Mouse (Mus musculus) brain, embryonic 14.5 days (tissue): Measurements from ENCODE around the gene Nhej1. TPM values are rescaled to one million over a fixed set of nuclear protein-coding genes. Genes with fewer than 3 reads are reported as not detected.
A peak's percentile ranks its signal among the peaks of the same experiment; 100 is the strongest.

Experiments used
- DNase-seq: peaks from one replicate; pipeline ENCODE4 v3.0.0-alpha.2; 2011; ENCODE audit warnings: low read depth
- CTCF ChIP-seq: fragments of 200-500 bp; IDR thresholded peaks from 2 replicates; pipeline ENCODE4 v1.5.1; 2012; ENCODE audit warnings: inconsistent platforms, mild to moderate bottlenecking, moderate library complexity, borderline replicate concordance; ENCODE audit not compliant: insufficient read depth, insufficient read length; ENCODE audit errors: extremely low read depth
- POLR2A ChIP-seq: fragments of 200-500 bp; IDR thresholded peaks from 2 replicates; pipeline ENCODE4 v1.6.1; 2012; ENCODE audit warnings: mild to moderate bottlenecking, inconsistent platforms, borderline replicate concordance; ENCODE audit not compliant: poor library complexity, insufficient read depth, insufficient read length, severe bottlenecking; ENCODE audit errors: extremely low read depth
- polyA plus RNA-seq: library from polyadenylated mRNA; depleted of rRNA; stranded (reverse); fragments of >200 nt; gene quantifications from 2 replicates; pipeline ENCODE4 v1.2.3, GENCODE M21; 2012

Gene Nhej1
- polyA plus RNA-seq, 1 experiment, result 2.4 TPM

DNA sequence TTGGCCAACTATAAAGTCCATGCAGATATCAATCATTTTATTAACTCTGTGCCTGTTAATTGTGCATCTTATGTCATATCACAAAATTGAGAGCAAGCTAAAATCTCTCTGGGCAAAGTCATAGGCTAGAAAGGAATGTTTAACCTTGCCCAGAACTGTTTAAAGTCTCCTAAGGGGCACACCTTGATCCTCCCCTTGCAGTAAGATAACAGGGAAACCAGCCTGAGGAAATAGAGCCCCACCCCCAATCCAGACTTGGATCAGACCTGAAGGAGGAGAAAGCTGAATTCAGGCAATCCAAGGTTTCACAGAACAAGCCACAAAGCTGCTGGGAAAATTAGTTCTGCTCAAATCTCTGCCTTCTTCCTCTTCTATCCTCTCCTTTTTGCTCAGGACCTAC lies 114.2 kb downstream of the Nhej1 start:
- TF ChIP-seq POLR2A (no peak), CTCF (no peak)
- DNase-seq, result no peak

DNA sequence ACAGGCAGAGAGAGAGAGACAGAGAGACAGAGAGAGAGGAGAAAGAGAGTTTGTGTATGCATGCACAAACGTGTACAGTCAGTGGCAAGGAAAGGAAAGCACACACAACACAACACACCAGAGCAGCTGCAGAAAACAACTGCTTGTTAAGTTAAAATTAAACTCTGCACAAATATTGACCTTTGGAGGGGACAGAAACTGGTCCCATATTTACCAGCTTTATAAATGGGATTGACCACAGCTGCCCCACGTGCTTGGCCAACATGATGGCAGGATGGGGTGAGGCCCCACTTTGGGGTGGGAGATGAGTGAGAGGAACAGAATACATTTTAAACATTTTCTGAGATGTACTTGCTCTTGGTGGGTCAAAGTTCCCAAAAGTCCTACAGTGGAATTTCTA lies 114.8 kb downstream of the Nhej1 start:
- DNase-seq, result no peak
- TF ChIP-seq POLR2A (no peak), CTCF (no peak)

DNA sequence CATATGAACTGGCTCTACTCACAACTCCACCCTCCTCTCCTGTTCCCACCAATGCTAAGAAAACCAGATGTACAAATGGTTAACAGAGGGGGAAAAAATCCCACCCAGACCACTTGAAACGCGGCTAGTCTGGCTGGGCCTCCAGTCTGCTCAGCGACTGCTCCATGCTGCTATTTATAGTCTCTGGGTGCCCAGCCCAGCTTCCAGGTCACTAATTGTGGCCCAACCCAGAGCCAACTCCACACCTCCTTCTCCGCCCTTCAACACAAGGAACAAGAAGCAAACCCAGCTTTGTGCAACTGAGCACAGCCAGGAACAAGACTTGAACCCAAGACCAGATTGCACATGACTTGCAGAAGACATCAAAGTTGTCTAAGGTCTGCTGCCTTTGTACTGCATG lies 119.0 kb downstream of the Nhej1 start:
- no peak for DNase-seq

DNA sequence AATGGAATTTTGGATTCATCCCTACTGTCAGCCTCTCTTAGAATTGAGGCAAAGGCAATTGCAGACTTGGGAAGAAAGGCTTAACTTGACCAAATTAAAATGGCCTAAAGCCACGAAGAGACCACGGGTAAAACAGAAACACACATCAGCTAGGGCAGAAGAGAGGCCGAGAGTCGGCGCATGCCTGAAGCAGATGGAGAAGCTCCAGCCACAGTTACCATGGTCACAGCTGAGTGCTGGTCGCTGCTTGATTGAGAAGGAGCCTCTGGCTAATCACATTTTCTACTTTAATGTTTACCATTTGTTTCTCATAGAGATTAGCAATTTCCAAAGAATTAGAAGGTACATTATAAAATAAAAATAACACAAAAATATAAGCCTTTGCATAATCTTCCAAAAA lies 123.8 kb downstream of the Nhej1 start:
- TF ChIP-seq POLR2A (no peak), CTCF (no peak)
- DNase-seq, result peak; percentile 11

More for the DNA sequence above, 119.0 kb downstream of the Nhej1 start:
- no peak for TF ChIP-seq POLR2A
- no peak for TF ChIP-seq CTCF

DNA sequence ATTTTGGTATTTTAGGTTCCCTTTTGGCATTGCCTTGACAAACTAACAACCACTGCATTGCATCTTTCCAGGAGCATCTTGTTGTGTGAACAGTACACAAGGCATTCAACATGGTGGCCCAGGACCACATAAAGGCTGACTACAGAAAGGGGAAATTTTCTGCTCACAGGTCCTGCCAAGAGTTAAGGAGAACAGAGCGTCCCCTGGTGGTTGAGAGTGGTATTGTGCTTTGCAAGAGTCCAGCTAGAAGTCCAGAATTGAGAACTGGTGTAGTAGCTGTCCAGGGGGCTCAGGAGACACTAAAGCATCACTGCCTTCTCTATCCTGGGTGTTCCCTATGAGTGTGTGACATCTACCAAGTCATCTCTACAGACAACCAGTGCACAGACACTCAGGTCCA lies 124.5 kb downstream of the Nhej1 start:
- TF ChIP-seq POLR2A (no peak), CTCF (peak; percentile 65; the same call in 1 of the 2 replicates)
- DNase-seq, result peak; percentile 38

DNA sequence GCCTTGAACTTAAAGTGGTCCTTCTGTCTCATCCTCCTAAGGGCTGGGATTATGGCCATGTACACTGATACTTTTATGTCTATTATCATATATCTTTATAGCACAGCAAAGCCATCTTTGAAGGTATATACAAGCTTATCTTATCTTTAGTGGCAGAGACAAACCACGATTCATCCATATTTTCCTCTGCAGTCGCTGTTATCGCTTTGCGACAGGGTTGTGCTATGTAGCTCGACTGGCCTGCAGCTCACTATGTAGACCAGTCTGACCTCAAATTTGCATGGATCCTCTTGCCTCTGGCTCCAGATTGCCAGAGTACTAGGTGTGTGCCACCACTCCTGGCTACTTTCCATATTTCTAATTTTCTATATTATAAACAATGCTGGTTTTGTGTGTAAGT lies 125.8 kb downstream of the Nhej1 start:
- TF ChIP-seq CTCF (no peak), POLR2A (no peak)

DNA sequence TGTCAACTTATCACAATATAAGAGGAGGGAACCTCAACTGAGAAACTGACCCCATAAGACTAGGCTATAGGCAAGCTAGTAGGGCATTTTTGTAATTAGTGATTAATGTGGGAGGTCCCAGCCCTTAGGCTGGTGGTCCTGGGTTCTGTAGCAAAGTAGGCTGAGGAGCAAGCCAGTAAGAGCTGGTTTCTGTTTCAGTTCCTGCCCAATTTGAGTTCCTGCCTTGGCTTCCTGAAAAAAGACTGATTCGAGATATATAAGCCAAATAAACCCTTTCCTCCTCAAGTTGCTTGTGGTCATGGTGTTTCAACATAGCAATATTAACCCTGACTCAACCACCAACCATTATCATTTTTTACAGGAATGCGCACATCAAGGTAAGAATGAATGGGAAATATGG lies 127.8 kb downstream of the Nhej1 start:
- DNase-seq, result no peak
- TF ChIP-seq POLR2A (no peak), CTCF (no peak)

More for the DNA sequence above, 125.8 kb downstream of the Nhej1 start:
- DNase-seq, result no peak

DNA sequence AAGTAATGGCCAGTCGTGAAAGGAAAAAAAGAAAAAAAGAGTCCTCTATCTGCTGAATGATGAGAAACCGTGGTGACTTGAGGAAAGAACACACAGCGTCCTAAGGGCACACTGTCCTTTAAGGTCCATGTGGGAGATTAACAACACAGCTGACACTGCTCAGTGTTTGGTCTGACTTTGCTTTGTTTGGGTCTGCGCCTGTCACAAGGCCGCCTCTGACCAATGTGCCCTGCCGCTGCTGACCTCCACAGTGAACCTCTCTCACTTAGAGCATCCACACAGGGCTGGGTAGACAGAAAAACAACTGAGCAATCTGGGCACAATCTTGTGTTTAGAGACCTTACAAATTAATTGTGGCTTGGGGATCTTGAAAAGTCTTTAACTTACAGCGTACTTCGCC lies 148.0 kb downstream of the Nhej1 start:
- no peak for TF ChIP-seq CTCF
- TF ChIP-seq POLR2A, result no peak
- DNase-seq, result no peak

DNA sequence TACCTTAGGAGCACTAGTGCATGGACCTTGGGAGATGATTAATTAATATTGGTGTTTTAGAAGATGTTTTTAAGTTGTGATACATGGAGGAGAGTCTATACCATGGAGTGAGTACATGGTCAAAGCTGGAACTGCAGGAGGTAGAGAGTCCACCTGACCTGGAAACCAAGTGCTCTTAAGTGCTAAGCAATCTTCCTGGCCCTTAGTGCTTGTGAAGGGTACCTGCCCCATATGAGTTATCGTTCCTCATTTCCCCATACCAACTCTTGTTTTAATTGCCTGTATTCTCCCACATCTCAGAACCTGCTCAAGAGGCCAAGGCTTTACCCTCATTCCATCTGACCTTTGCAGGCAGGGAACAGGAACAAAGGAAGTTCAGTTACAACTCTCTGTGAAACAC lies 149.1 kb downstream of the Nhej1 start:
- TF ChIP-seq POLR2A, result no peak
- no peak for TF ChIP-seq CTCF
- no peak for DNase-seq

DNA sequence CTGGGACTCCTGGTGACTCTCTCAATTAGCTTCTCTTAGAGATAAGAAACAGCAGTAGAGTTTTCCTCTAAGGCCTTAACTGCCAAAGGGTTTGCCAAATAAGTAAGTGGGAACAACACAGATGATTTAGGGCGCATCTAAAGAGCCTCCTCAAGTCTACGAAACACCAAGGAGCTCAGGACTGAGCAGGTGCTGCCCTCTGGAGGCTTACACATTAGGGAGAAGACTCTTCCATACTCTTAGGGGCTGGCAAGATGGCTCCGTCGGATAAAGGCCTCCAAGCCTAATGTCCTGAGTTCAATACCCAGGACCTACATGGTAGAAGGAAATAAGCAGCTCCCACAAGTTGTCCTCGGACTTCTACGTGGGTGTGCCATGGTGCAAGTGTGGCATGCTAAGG lies 151.4 kb downstream of the Nhej1 start:
- TF ChIP-seq POLR2A, result no peak
- no peak for TF ChIP-seq CTCF
- no peak for DNase-seq

DNA sequence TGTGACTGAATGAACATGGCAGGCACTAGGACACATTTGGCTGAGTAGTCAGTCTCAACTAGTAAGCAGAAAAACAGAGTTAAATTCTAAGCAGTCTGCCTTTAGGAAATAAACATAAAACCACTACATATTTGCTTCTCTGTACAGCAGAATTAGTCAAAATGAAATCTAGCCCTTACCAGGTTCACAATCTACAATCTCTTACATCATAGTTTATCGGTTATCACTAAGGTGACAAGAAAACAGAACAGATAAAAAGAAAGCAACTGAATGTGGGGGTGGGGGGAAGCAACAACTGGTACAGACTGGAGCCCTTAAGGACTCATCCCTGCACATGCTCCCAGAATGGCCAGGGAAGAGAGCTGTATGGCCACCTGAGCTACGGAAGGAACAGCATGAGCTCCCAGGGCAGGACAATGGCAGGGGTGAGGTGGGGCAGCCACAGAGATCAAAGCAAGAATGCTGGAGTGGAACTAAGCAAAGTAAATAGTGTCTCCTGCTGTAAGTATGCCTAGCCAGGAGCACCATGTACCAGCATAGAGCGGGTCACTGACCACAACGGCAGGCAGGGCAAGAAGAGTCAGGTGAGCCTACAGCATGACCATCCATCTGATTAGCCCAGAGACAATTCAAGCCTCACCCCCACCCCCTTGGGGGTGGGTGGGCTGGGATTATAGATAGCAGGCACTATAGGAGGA lies 153.5 kb downstream of the Nhej1 start:
- no peak for DNase-seq

DNA sequence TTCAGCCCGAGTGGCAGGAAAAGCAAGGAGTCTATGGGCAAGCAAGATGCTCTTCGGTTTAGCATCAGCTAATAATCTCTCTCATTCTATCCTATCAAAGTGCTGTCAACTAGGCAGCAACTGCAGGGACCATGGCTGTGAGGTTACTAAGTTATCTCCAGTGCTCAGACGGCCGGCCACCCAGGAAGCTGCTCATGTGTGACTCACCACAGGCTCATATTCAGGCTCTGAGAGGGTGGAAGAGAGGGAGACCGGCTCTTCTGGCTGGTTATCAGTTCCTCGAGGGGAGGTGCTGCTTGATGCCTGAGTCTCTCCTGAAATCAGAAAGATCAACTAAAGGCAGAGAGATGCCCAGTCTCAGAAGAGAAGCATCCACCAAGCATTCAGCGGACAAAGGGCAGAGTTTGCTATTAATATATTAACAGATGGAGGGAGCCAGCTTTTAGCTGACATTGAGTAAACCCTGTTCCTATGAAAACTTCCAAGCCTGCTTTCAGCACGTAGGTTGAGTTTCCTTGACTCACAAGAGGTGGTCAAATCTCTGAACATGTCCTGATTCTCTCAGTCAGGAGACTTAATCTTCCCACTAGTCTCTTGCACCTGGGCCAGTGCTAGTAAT lies 156.9 kb downstream of the Nhej1 start:
- DNase-seq, result no peak
- TF ChIP-seq POLR2A, result no peak
- TF ChIP-seq CTCF, result no peak

More for the DNA sequence above, 153.5 kb downstream of the Nhej1 start:
- no peak for TF ChIP-seq CTCF
- no peak for TF ChIP-seq POLR2A
